Mouse (Mus musculus): ENCODE results near the gene Vwa3a. TPM values are rescaled to one million over a fixed set of nuclear protein-coding genes. Genes with fewer than 3 reads are reported as not detected.

The Vwa3a gene
- total RNA-seq (2023) = not detected

GRCm38 (mm10) chr7:120739018-120739417, at the start of gene Vwa3a:
Gene Vwa3a (plus strand): TSS chr7:120739318.

GRCm38 (mm10) chr7:120811834-120812415, 72.8 kb downstream of the Vwa3a start, which contains the start of gene Gm5737:
Gene Gm5737 (plus strand): TSS chr7:120812365.

GRCm38 (mm10) chr7:120842345-120843036, 103.4 kb downstream of the Vwa3a start, which contains the start of gene Eef2k:
Gene Eef2k (plus strand): TSS chr7:120842831.

Other genes starting within 250 kb of the Vwa3a start
- gene Uqcrc2, start 104.1 kb upstream of the Vwa3a start, total RNA-seq (2023) = 83.0 TPM
- gene Pdzd9, start 69.0 kb upstream of the Vwa3a start, total RNA-seq (2023) = not detected
- gene Mosmo, start 61.7 kb upstream of the Vwa3a start, total RNA-seq (2023) = 16.1 TPM
- not detected for gene Gm5737, start 73.0 kb downstream of the Vwa3a start, total RNA-seq (2023)
- gene Eef2k, start 103.5 kb downstream of the Vwa3a start, total RNA-seq (2023) = 12.8 TPM
- gene Polr3e, start 178.4 kb downstream of the Vwa3a start, total RNA-seq (2023) = 32.3 TPM
- 26.3 TPM for gene Cdr2, start 243.0 kb downstream of the Vwa3a start, total RNA-seq (2023)
- gene Mfsd13b, start 243.2 kb downstream of the Vwa3a start, total RNA-seq (2023) = 2.1 TPM

All from CD8-positive naive resting alpha-beta T cell, adult 57 days (primary cell).